Mouse (Mus musculus): ENCODE results near the gene Mthfd1l.

DNA sequence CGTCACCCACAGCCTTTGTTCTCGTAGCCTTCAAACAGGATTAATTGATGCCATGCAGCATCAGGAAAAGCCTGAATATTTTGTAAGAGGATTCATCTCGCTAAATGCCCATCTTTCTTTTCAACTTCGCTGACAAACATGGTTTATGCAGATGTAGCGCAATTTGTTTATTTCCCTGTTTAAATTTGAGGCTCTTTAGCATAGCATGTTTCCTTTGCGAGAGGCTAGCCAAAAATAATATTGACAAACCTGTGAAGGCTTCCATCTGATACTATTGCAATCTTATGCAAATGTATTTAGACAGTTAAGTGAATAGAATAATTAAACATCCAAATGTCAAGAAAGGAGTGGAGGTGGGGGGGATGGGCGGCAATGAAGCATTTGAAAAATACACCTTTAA is 152.3 kb downstream of the Mthfd1l start:
- TF ChIP-seq CTCF (IDR thresholded peaks at IDR 0.05; ENCODE audit: low read depth, low read length) (no peak), POLR2A (IDR thresholded peaks at IDR 0.05; ENCODE audit: borderline replicate concordance, low read depth, low read length) (no peak)

Data from bone marrow macrophage, adult 2 months (primary cell).